Mouse (Mus musculus): Measurements from ENCODE around the gene Astn1. TPM values are rescaled to one million over a fixed set of nuclear protein-coding genes. Genes with fewer than 3 reads are reported as not detected.

Gene Astn1
- total RNA-seq, 2 experiments from 2014 or later: 0.98 to 1.1 TPM

DNA sequence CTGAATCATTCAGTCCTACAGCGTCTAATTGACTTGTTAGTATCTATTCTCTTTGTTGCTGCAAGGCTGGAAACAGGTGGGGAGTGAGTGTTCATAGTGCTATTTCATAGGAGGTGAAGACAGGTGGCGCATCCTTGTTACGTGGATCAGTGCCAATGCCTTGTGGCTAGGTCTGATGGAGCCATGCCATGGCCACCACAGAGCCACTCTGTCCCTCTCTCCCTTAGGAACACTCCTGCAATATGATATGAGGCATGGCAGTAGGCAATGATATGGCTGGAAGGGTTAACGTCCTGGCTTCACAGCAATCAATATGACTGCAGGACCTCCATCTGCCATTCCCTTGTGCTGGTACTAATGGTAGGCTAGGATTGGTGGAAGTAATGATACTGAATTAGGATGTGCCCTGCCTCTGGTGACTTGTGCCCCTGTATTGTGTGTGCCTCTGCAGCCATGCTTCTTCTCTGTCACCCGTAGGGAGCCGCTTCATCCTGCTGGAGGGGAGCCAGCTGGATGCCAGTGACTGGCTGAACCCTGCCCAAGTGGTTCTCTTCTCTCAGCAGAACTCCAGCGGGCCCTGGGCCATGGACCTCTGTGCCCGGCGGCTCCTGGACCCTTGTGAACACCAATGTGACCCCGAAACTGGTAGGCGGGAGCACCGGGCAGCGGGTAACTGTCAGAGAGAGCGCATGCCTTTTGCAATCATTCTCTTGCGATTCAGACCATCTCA lies 148.6 kb downstream of the Astn1 start:
- DNase-seq (ENCODE audit: low spot score): no peak
- intact Hi-C loops (cut with DNase I): no loop called here

DNA sequence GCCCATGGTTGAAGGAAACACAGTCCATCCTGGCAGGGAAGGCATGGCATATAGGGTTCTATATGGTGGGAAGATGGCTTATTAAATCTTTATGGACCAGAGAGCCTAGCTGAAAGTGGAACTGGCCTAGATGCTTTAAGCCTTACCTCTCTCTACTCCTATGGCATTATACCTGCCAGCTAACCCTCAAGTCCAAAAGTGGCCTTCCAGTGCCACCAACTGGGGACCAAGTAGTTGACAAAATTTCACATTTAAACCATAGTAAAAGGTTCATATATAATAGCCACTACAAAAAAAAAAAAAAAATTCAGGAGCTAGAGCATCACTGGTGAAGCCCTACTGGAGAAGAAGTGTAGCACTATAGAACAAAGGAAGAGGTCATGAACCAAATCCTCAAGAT lies 150.0 kb downstream of the Astn1 start:
- no peak for DNase-seq (ENCODE audit: low spot score)
- intact Hi-C loops (cut with DNase I): no loop called here

GRCm38 (mm10) chr1:158512636-158513035 lies 150.6 kb downstream of the Astn1 start:
- intact Hi-C loops (cut with DNase I): no loop called here
- DNase-seq (ENCODE audit: low spot score): no peak

DNA sequence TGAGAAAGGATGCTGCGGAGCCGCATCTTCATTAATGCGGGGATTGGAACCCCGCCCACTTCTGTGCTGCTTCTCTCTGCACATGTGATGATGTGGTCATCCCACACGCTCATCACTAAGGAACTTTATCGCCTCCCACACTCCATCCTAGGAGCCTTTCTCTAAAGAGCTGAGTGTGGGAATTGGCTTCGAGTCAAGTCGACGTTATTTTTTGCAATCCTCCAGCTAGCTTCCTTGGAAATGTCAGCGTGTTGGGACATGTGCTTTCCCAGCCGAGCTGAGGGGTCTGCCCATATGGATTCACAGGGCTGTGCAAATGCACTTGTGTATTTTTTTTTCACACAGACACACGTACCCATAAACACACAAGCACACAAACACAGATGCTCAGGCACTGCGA lies 151.5 kb downstream of the Astn1 start:
- DNase-seq (ENCODE audit: low spot score): no peak
- intact Hi-C loops (cut with DNase I): no loop called here

- DNase-seq (ENCODE audit: low spot score): no peak
- intact Hi-C loops (cut with DNase I): no loop called here
Observed at GRCm38 (mm10) chr1:158516558-158516957, 154.5 kb downstream of the Astn1 start.

DNA sequence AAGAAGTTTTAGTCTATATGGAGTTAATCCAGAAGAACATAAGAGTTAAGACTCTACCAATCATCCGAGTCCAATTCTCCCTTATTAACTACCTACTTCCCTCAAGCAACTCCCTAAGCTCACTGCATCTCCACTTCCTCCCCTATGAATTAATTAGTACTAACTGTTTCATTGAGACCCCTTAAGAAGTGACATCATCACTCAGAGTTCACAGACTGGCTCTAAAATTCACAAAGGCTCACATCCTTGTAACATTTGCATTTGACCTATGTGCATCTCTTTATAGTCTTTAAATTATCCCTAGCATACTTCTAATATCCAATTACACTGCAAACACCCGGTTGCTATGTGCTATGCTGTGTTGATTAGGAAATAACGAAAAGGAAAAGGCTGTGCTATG lies 174.1 kb downstream of the Astn1 start:
- intact Hi-C loops (cut with DNase I): no loop called here
- DNase-seq (ENCODE audit: low spot score): no peak

- DNase-seq (ENCODE audit: low spot score): no peak
- intact Hi-C loops (cut with DNase I): no loop called here
Observed at GRCm38 (mm10) chr1:158536867-158537266, 174.8 kb downstream of the Astn1 start.

DNA sequence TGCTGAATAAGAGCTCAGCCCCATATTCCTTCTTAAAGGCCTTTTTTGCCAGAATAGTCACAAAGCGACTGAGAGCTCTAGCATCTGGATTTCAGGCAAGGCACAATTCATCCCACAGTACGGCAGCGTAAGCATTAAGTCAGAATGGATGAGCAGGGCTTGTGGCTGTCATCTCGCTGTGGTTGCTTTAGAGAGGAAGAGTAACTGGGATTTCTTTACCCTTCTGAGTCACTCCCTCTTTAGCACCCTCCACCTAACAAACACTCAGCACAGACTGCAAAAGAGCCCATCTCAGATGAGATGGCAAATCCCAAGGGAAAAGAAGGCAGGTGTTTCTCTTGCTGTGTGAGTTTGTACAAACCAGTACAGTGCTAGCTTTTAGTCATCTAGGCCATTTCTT lies 183.0 kb downstream of the Astn1 start:
- intact Hi-C loops (cut with DNase I): no loop called here
- no peak for DNase-seq (ENCODE audit: low spot score)

DNA sequence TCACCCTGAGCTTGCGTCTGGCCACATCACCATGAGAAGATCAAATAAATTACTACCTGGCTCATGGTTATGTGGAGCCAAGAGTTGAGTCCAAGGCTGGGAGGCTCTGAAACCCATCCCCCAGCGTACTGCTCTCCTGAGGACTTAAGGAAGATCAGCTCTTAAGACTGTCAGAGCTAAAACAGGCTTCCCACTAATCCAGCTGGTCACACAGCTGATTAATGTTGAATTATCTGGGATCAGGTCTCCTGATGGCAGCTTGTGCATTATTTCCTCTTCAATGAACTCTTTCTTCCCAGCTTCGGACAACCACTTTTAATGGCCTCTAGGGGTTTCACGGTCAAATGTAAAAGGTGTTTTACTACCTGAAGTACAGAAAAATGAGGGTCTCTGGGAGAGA lies 184.4 kb downstream of the Astn1 start:
- intact Hi-C loops (cut with DNase I): no loop called here
- no peak for DNase-seq (ENCODE audit: low spot score)

GRCm38 (mm10) chr1:158547592-158548211 lies 185.6 kb downstream of the Astn1 start:
- DNase-seq (ENCODE audit: low spot score): no peak
- intact Hi-C loops (cut with DNase I): no loop called here

DNA sequence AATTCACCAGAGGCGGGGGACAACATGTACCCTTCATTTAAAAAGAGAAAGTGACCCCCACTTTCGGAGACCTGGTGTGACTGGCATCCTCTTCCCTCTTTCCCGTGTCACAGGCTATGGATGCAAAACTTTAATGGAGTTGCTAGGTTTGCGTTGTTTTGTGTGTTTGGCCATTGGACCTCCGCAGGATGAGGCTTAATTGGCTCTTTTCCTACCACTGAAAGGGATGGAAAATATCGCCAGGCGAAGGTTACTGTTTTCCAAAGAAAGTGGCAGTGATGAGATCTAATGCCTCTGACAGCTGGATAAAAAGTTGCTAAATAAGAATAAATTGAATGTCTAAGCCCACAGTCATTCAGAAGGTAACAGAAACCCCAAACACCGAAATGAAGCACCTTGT lies 186.2 kb downstream of the Astn1 start:
- DNase-seq (ENCODE audit: low spot score): no peak
- intact Hi-C loops (cut with DNase I): no loop called here

- DNase-seq (ENCODE audit: low spot score): no peak
- intact Hi-C loops (cut with DNase I): no loop called here
Observed at GRCm38 (mm10) chr1:158549616-158550015, 187.5 kb downstream of the Astn1 start.

GRCm38 (mm10) chr1:158551951-158552350 lies 189.9 kb downstream of the Astn1 start:
- intact Hi-C loops (cut with DNase I): no loop called here
- DNase-seq (ENCODE audit: low spot score): no peak

- no peak for DNase-seq (ENCODE audit: low spot score)
- intact Hi-C loops (cut with DNase I): no loop called here
Observed at GRCm38 (mm10) chr1:158553341-158553740, 191.3 kb downstream of the Astn1 start.

- intact Hi-C loops (cut with DNase I): no loop called here
- no peak for DNase-seq (ENCODE audit: low spot score)
Observed at GRCm38 (mm10) chr1:158554020-158554505, 192.0 kb downstream of the Astn1 start.

GRCm38 (mm10) chr1:158573168-158573567 lies 211.1 kb downstream of the Astn1 start:
- intact Hi-C loops (cut with DNase I): no loop called here
- DNase-seq (ENCODE audit: low spot score): no peak

GRCm38 (mm10) chr1:158573597-158573996 lies 211.5 kb downstream of the Astn1 start:
- intact Hi-C loops (cut with DNase I): no loop called here
- DNase-seq (ENCODE audit: low spot score): no peak

- intact Hi-C loops (cut with DNase I): no loop called here
- no peak for DNase-seq (ENCODE audit: low spot score)
Observed at GRCm38 (mm10) chr1:158575997-158576396, 213.9 kb downstream of the Astn1 start.

- DNase-seq (ENCODE audit: low spot score): no peak
- intact Hi-C loops (cut with DNase I): no loop called here
Observed at GRCm38 (mm10) chr1:158581806-158582205, 219.7 kb downstream of the Astn1 start.

- no peak for DNase-seq (ENCODE audit: low spot score)
- intact Hi-C loops (cut with DNase I): no loop called here
Observed at GRCm38 (mm10) chr1:158588903-158589302, 226.8 kb downstream of the Astn1 start.

DNA sequence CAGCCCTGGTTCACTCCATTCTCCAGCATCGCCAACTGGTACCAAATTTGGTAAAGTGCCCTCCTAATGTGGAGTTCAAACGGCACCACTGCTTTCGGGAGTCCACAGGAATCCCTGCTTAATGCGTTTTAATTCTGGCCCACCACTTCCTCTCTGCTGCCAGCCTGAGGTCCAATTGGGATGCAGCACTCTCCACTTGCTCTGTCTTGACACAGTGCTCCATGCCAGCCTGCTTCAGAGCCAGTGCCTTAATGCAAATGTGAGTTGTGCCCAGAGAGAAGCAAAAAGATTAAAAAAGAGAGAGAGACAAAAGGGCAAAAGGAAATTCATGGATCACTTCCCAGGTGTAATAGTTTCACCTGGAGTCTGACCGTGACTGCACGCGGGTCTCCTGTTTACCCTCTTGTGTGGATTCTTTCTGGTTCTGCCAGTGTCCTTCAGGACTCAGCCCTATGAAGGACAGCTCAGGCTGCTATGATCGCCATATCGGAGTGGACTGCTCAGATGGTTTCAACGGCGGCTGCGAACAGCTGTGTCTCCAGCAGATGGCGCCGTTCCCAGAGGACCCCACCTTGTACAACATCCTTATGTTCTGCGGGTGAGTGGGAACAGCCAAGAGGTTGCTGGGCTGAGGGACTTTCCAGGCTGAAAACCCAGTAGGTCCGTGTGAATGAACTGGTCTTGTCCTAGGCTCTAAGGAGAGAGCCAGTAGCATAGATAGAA lies 234.8 kb downstream of the Astn1 start:
- DNase-seq (ENCODE audit: low spot score): no peak
- intact Hi-C loops (cut with DNase I): no loop called here

Data from heart, postnatal 25 days (tissue).